Mouse (Mus musculus): Measurements from ENCODE around the gene Cd164l2.

Gene Cd164l2

GRCm38 (mm10) chr4:133195014-133195413 lies 16.9 kb upstream of the Cd164l2 start:
- no peak for DNase-seq

GRCm38 (mm10) chr4:133196136-133196535 lies 15.8 kb upstream of the Cd164l2 start:
- DNase-seq, result no peak

- peak; percentile 71 to 73 for DNase-seq
These were observed 15.1 kb upstream of the Cd164l2 start for GRCm38 (mm10) chr4:133196852-133197251.

DNA sequence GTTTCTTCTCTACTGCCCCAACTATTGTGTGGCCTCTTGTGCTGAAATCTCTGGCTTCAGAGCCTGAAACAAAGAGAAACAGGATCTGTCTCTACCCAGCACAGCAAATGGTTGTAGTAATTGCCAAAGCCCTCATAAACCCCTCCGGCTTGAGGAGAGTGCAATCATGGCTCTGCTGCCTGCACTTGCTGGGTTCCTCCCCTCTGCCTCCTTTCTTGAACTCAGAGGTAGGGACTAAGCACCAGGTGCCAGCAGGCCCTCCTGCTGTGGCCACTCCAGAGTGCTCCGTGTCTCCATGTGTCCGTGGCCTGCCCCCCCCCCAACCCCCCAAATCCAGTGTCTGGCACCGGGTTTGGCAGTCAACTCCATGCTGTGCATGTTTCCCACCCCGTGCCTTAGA lies 14.6 kb upstream of the Cd164l2 start:
- no peak for DNase-seq

DNA sequence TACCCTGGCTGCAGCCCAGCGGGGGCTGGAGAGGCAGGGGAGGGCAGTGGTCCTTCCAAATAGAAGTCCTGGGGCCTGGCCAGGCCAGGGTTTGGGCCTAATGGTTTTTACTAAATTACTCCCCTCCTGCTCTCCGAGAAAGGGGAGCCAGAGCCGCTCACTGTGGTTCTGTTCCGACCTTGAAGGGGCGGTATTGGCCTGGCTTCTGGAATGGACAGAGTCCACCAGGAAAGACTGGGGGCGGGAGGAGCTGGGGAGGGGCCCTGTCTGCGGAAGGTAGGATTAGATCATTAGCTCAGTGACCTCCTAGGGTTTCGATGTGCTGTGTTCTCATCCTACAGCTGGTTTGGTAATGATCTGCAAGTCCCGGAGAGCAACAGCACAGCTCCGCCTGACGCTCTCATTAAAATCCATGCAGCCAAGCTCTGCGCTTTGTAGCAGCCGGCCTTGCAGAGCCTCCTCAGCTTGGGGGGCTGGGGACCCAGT lies 14.1 kb upstream of the Cd164l2 start:
- DNase-seq, result no peak

DNA sequence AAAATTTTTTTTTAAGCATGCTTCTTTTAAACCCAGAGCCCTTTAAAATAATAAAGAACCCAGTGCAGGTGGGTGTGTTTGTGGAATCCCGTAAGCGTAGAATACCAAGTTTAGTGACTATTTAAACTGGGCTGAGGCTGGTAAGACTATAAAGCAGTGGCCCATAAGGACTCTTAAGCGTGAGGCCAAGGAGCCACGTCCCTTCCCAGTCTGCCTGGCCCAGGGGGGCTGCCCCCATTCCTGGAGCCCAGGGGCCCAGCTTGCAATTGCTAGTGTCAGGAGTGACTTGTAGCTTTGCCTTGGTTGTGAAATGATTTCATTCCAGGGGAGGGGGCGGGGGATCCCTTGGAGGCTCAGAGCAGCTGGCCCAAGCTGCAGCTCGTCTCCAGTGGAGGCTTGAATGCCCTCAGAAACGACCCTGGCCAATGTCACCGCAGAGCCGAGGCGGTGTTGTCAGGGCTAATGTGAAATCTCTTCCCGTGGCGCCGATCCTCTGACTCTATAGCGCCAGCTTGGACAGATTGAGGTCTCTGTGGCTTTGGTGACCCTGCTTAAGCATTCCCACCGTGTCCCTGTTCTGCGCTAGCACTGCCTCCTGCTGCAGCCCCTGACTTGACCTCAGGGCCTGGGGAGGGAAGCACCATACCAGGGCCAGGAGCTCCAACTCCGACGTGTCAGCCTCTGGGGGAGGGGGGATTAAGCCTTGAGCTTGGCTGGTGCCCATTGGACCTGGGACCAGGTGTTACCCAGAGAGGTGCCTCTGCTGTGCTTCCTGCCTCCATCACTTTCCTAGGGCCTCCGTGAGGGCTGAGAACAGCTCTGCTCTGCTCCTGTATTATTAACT lies 13.4 kb upstream of the Cd164l2 start:
- DNase-seq, result no peak

GRCm38 (mm10) chr4:133199743-133200142 lies 12.2 kb upstream of the Cd164l2 start:
- DNase-seq, result no peak

DNA sequence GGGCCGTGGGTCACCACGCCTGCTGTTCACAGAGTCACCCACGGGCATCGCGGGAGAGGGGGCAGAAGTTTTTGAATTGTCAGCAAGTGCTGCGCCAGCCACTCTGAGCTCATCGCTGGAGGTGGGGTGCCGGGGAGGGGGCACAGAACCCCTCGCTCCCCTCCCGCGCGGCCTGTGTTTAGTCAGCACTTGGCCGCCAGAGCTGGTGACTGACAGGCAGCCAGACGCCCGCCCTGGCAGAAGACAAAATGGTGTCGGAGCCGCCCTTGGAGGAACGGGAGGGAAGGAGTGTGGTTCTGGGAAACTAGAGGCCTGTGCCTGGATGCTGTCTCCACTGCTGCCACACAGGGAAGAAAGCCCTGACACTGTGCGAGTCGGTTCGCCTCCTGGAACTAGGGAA lies 11.6 kb upstream of the Cd164l2 start:
- DNase-seq, result no peak

GRCm38 (mm10) chr4:133201006-133201771 lies 10.7 kb upstream of the Cd164l2 start:
- peak; percentile 76 for DNase-seq

- no peak for DNase-seq
These were observed 9.7 kb upstream of the Cd164l2 start for GRCm38 (mm10) chr4:133202254-133202653.

GRCm38 (mm10) chr4:133203591-133203990 lies 8.3 kb upstream of the Cd164l2 start:
- no peak for DNase-seq

DNA sequence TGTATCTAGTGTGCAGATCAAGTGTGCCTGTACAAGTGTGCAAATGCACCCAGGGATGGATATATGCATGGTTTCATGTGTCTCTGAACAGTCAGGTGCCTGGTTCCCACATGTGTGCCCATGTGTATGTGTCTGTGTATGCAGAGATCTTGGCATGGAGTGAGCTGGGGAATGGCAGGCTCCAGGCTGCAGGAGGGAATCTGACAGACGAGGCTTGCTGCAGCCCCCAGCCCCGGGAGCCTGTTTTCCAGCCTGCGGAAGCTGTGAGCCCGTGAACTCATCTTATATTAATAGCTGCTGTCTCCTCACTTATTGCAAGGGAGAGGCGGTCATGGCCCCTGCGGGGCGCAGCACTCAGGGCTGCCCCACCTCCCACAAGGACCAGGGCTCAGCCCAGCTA lies 7.6 kb upstream of the Cd164l2 start:
- no peak for DNase-seq

DNA sequence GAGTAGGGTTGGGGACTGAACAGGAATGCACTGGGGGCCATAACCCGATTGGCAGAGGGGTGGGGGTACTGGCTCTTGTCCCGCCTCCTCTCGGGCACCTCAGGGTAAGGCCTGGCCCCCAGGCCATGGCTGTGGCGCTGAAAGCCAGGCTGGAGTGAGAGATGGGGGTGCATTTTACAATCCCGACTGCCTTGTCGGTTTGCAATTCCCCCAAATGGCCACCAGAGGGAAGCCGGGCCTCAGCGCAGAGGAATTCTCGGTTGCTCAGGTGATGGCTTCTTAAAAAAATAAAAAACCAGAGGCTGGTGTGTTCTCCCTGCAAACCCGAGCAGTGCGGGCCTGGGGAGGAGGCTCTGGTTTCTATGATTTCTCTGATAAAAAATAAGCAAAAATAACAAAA lies 2.6 kb upstream of the Cd164l2 start:
- peak; percentile 68 to 72 for DNase-seq

DNA sequence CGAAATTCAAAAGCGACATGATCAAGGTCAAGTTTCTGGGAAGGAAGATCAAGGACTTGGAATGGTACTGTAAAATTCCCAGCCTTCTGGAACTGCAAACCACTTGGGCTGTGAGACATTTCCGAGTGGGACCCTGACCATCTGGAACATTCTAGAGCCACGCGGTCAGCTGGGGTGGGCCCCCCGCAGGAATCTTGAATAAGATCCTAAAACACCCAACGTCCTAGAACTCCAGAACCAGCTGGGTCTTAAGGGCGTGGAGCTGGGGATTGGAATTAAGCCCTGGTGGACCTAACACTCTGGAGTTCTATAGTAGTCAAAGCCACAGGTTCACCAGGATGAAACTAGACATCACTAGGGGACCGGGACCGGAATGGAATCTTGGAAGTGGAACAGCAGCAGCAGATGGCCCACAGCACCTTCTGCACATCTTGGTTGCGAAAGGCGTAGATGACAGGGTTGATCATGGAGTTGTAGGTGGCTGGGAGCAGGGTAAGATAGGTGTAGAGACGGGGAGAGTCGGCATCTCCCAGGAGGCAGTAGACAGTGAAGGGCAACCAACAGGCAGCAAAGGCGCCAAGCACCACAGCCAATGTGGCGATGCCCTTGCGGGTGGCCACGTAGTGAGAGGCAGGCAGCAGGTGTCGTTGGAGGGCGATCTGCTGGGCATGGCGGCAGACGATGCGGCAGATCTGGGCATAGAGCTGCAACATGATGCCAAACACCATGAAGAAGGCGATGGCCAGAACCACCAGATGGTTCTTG lies 1.7 kb upstream of the Cd164l2 start:
- peak in 1 of 2 experiments; percentile 11 for DNase-seq

DNA sequence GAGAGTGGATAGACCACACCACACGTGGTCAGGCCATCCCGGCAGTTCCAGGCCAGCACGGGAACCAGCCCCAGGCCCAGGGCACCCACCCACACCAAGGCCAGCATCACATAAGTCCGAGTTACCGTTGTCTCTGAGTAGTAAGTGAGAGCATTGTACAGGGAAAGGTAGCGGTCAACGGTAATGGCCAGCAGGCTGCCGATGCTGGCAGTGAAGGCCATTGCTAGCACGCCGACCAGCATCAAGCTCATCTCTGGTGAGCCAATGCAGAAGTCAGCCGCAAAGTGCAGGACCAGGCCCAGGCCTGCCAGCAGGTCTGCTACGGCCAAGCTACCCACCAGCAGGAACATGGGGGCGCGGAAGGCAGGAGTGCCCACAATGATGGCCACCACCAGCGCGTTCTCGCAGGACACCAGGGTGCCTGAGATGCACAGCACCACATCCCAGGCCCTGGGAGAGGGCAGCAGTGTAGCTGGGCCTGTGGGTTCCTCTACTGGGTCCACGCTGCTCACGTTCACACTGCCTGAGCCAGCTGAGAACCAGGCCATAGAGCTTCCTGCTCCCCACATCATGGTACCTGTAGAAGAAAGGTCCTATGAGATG lies 1.0 kb upstream of the Cd164l2 start:
- DNase-seq, result peak in 1 of 2 experiments; percentile 6

DNA sequence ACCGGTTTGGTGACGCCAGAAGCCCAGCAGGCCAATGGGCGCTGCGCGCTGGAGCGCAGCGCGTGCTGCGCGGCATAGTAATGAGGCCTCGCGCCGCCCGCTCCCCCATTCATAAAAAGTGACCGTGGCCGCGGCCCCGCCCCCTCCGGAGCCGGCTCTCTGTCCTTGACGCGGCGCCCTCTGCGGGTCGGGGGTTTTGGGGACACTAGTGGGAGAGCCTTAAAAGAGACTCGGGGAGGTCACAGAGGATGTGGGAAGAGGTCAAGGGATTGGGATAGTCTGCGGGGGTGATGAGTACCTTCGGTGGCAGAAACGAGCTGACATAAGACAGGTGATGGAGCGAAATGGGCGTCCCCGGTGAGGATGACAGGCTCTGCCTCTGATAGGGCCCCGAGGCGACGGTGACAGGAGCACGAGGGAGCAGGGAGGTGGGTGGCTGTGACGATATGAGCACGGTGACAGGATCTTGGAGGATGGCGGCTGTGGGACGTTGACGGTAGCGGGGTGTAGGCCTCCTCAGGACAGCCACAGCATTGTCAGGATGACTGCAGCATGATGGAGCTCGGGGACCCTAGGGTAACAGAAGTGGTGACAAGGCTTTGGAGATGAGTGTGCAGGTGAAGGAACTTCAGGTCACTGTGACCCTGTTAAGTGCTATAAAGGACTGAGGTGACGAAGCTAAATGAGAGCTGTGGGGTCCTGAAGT lies 784 bp downstream of the Cd164l2 start:
- DNase-seq, result peak; percentile 74 to 79

DNA sequence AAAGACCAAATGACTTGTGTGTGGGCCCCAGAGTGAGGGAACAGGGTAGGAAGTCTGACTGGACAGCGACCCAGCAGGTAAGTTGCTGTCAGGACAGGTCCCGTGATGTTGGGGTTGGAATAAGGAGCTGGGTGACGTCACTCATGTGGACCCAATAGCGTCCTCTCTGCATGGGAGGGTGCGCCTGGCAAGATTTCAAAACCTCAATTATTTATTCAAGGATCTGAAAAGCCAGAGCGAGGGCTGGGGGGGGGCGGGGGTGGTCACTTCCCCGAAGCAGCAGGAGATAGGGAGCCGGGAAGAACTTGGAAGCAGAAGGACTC lies 1.3 kb downstream of the Cd164l2 start:
- no peak for DNase-seq

- no peak for DNase-seq
These were observed 1.7 kb downstream of the Cd164l2 start for GRCm38 (mm10) chr4:133213661-133214060.

DNA sequence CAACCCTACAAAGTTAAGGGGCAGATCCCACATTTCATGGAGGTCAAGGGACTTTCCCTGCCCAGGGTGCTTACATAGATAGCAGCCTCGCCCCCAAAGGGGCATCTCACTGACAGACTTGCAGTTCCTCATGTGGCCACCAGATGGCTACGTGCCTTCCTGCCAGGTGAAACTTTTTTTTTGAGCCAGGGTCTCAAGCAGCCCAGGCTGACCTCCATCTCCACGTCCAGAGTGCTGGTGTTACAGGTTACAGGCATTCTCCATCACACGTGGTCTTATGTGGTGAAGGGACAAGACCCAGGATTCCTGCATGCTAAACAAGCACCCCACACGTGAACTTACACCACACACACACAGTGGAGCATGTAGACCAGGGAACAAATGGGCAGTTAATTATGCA lies 5.7 kb downstream of the Cd164l2 start:
- peak; percentile 78 to 80 for DNase-seq

- no peak for DNase-seq
These were observed 6.8 kb downstream of the Cd164l2 start for GRCm38 (mm10) chr4:133218745-133219144.

DNA sequence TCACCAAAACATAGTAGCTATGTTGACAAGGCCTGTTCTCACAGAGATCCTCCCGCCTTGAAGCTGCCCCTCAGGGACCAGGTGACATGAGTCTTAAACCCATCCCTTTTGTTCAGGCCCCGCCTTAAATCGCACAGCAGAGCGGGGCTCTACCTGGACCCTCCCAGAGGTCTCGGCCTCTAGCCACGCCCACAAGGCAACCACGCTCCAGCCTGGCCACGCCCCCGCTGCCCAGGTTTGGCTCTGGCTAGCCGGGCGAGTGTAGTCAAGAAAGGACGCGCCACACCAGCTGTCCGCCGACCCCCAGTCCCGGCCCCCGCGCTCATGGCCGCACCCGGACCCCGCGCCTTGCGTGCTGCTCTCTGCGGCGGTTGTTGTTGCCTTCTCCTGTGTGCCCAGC lies 8.7 kb downstream of the Cd164l2 start:
- DNase-seq, result no peak

GRCm38 (mm10) chr4:133221701-133222100 lies 9.8 kb downstream of the Cd164l2 start:
- DNase-seq, result no peak

Measured in B cell, adult 2 months (primary cell).